In the genomic region with DNA sequence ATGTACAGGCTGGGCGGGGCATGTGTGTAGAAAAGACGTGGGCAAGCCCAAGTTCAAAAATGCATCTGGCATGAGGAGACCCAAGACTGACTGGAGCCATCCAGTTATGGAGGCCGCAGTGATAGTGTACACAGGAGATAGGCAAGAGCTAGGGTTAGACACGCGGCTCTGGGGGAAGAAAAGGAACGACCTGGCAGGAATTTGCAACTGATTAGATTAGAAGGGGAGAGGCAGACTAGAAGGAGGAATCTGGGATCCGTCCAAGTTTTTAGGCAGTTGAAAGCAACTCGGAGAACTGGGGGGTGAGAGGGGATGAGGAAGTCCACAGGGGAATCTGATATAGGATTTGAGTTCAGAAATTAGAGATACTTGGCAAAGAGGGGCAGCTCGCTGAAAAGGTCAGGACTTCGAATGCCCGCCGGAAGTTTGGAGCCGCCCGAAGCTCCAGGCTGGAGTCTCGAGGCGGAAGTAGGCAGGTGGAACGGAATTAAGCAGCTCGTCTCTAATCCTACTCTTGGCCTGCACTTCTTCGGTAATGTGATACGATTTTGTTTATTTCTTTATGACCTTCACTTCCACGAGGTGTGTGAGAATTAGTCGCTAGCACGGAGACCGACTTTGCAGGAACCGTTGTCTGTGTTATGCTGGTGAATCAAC, we compare ENCODE assay signal across 9 mouse cellular contexts. TPM values are rescaled to one million over a fixed set of nuclear protein-coding genes. Genes with fewer than 3 reads are reported as not detected.
A peak's percentile ranks its signal among the peaks of the same experiment; 100 is the strongest.
DNase-seq lines count a peak whose midpoint lies in the region; ATAC-seq and TF ChIP-seq lines count a peak whose summit lies in the region.
"Had no signal": no experiment of that assay in that cellular context is flagged by ENCODE, and none has a peak within 500 bp of the region (broad histone marks: within the 10 kb centered on the region; RNA-seq: fewer than 3 reads in every experiment).

No protein-coding gene starts in this region.

- H3K9me3 ChIP-seq in E14TG2a.4 (ENCODE audit: low read length) = no peaks in the 10 kb centered on the region
- no peaks in the 10 kb centered on the region for H3K9me3 ChIP-seq in midbrain, embryonic 16.5 days (replicated peaks; ENCODE audit: control insufficient read depth, low read length, poor library complexity, severe bottlenecking)
- H3K9me3 ChIP-seq in forebrain, postnatal 0 days (ENCODE audit: low read length) = no peaks in the 10 kb centered on the region
- H3K9me3 ChIP-seq: liver, embryonic 15.5 days had no signal

- H3K36me3 ChIP-seq in E14TG2a.4 (ENCODE audit: insufficient read depth, low read length) = no peaks in the 10 kb centered on the region
- no peaks in the 10 kb centered on the region for H3K36me3 ChIP-seq in midbrain, embryonic 16.5 days (ENCODE audit: control insufficient read depth, insufficient read depth, low read length)
- no peaks in the 10 kb centered on the region for H3K36me3 ChIP-seq in forebrain, postnatal 0 days (ENCODE audit: insufficient read depth)
- H3K36me3 ChIP-seq: liver, embryonic 15.5 days had no signal

- no peak overlapping the region for H3K4me2 ChIP-seq in midbrain, embryonic 16.5 days (ENCODE audit: low read length)
- no peak overlapping the region for H3K4me2 ChIP-seq in forebrain, postnatal 0 days (ENCODE audit: low read depth)
- H3K4me2 ChIP-seq: liver, embryonic 15.5 days had no signal

- DNase-seq in R1 (ENCODE audit: low read depth, low spot score) = peak; percentile 73
- peak; percentile 47 for DNase-seq in heart, postnatal 4 days
- peak; percentile 46 for DNase-seq in lung, adult 2 months
- no peak for DNase-seq in cerebellum, adult 8-10 months
- DNase-seq in cerebellum, adult 18-20 months = no peak
- DNase-seq in forebrain, postnatal 0 days = no peak

- ATAC-seq in midbrain, embryonic 16.5 days = no peak
- no peak for ATAC-seq in forebrain, postnatal 0 days

- H3K27me3 ChIP-seq in E14TG2a.4 (ENCODE audit: insufficient read depth, low read length) = peaks cover 12% of the 10 kb centered on the region
- H3K27me3 ChIP-seq in midbrain, embryonic 16.5 days (ENCODE audit: control insufficient read depth, insufficient read depth, low read depth, low read length) = no peaks in the 10 kb centered on the region
- H3K27me3 ChIP-seq in forebrain, postnatal 0 days (ENCODE audit: insufficient read depth, low read length) = no peaks in the 10 kb centered on the region

- peaks cover 50% of the 10 kb centered on the region for H3K4me1 ChIP-seq in E14TG2a.4 (replicated peaks; ENCODE audit: low read depth, low read length)
- peaks cover 5% of the 10 kb centered on the region; the same call in 1 of the 2 replicates for H3K4me1 ChIP-seq in lung, adult 2 months (ENCODE audit: control insufficient read depth, insufficient read depth, low read length)
- H3K4me1 ChIP-seq in midbrain, embryonic 16.5 days (ENCODE audit: control insufficient read depth, insufficient read depth, low read length) = peaks cover 6% of the 10 kb centered on the region
- 0 out of 2 replicates have a peak, but pooled peaks cover 4% of the 10 kb centered on the region for H3K4me1 ChIP-seq in forebrain, postnatal 0 days (ENCODE audit: insufficient read depth)

- no peak overlapping the region for H3K9ac ChIP-seq in midbrain, embryonic 16.5 days (ENCODE audit: low read depth, low read length)
- no peak overlapping the region for H3K9ac ChIP-seq in forebrain, postnatal 0 days
- H3K9ac ChIP-seq: liver, embryonic 15.5 days had no signal

- no peak overlapping the region for H3K27ac ChIP-seq in midbrain, embryonic 16.5 days (ENCODE audit: low read length)
- no peak overlapping the region for H3K27ac ChIP-seq in forebrain, postnatal 0 days (ENCODE audit: low read depth, low read length)
- H3K27ac ChIP-seq: liver, embryonic 15.5 days had no signal

- 25% methylated on average over 25 of the region's 25 CpGs for WGBS in lung, adult 2 months
- 70% methylated on average over 25 of the region's 25 CpGs for WGBS in midbrain, embryonic 16.5 days
- 64% methylated on average over 25 of the region's 25 CpGs for WGBS in forebrain, postnatal 0 days

- TF ChIP-seq POLR2A in lung, adult 2 months (IDR thresholded peaks at IDR 0.05; ENCODE audit: borderline replicate concordance, extremely low read depth, low read depth, low read length) = no peak

- TF ChIP-seq CTCF in E14TG2a.4 (conservative IDR thresholded peaks at IDR 0.05; ENCODE audit: low read length) = no peak
- TF ChIP-seq CTCF in lung, adult 2 months (IDR thresholded peaks at IDR 0.05; ENCODE audit: insufficient read depth, low read length) = no peak
- no peak for TF ChIP-seq CTCF in forebrain, postnatal 0 days (IDR thresholded peaks at IDR 0.05; ENCODE audit: low read depth)

- peak overlapping the region; percentile 41 for H3K4me3 ChIP-seq in E14TG2a.4 (replicated peaks; ENCODE audit: low read length)
- peak overlapping the region; percentile 50 for H3K4me3 ChIP-seq in lung, adult 2 months (replicated peaks; ENCODE audit: extremely low read depth, low read depth, low read length)
- H3K4me3 ChIP-seq in midbrain, embryonic 16.5 days (ENCODE audit: low read depth, low read length) = no peak overlapping the region
- H3K4me3 ChIP-seq in forebrain, postnatal 0 days (ENCODE audit: low read depth, low read length) = no peak overlapping the region
- H3K4me3 ChIP-seq: liver, embryonic 15.5 days had no signal

RNA-seq across cellular contexts. Expression of gene Wwc2, which starts 4.0 kb away (rescaled TPM):
- total RNA-seq in heart, postnatal 4 days (2021) = 10 to 100 TPM; 47.4 to 47.9 TPM
- polyA plus RNA-seq in lung, adult 2 months (2012; rRNA removed) = 24.7 and 25.5 TPM in 2 replicates
- 4.3 and 4.7 TPM in 2 replicates for polyA plus RNA-seq in midbrain, embryonic 16.5 days (2015; fragmentation: Nextera tagmentation; extraction: Ambion mirVana)
- total RNA-seq in forebrain, postnatal 0 days (2014; rRNA removed) = 7.8 and 8.4 TPM in 2 replicates
- 3.1 and 4.7 TPM in 2 replicates for polyA plus RNA-seq in forebrain, postnatal 0 days (2015; fragmentation: Nextera tagmentation; extraction: Ambion mirVana)

Comparison
In these comparisons a context has a peak if more than half of its experiments do, and no peak if none do; other contexts are left out.
1. H3K4me3 ChIP-seq: peak in E14TG2a.4 (single experiment) and lung, adult 2 months (single experiment); none in midbrain, embryonic 16.5 days (single experiment) and forebrain, postnatal 0 days (single experiment).
2. DNase-seq: peak in R1 (single experiment), heart, postnatal 4 days (single experiment) and lung, adult 2 months (single experiment); none in cerebellum, adult 8-10 months (single experiment), cerebellum, adult 18-20 months (0 of 2) and forebrain, postnatal 0 days (single experiment).